Mouse (Mus musculus): ENCODE results near the gene Gm29666.

The Gm29666 gene

GRCm38 (mm10) chr15:84919938-84920337 is at the start of gene Gm29666:
TSS of gene Gm29666 (minus strand) at chr15:84920038.
- DNase-seq (ENCODE audit: extremely low read depth, low read depth, low spot score): no peak

DNA sequence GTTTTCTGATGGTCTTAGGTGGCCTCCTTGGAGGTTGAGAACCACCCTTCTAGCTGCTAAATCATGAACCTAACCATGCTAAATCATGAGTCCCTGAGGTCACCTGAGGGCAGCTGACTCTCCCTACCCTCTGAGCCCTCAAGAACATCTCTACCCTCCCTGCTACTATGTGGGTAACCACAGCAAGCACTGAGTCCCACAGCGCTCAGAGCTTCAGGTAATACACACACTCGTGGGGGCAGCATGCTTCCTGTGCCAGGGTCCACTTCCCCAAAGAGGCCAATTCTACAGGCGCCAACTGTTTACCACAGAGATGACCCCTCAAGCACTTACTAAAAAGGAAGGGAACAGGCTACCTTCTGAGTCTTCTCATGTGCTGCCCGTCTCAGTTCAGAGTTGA is 48.7 kb upstream of the Gm29666 start:
- DNase-seq (ENCODE audit: extremely low read depth, low read depth, low spot score): no peak

GRCm38 (mm10) chr15:84965575-84966360 is 45.9 kb upstream of the Gm29666 start:
- DNase-seq (ENCODE audit: extremely low read depth, low read depth, low spot score): no peak

GRCm38 (mm10) chr15:84964771-84965170 is 44.9 kb upstream of the Gm29666 start:
- DNase-seq (ENCODE audit: extremely low read depth, low read depth, low spot score): no peak

DNA sequence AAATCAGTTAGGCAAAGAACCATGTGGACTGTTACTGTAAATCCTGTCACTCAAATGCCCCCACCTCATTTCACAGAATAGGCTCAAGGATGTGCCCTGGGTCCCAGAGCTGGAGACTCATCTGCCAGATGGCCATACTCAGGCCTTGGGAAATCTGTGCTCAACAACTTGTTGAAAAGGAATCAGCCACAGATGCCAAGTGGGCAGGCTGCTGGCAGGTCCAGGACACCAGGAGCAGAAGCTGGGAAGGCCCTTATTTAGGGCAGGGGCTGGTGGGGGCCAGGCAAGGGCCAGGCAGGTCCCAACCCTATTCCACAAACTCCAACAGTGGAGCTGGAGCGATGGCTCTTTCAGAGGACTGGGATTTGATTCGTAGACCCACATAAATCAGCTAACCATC is 42.7 kb upstream of the Gm29666 start:
- no peak for DNase-seq (ENCODE audit: extremely low read depth, low read depth, low spot score)

- no peak for DNase-seq (ENCODE audit: extremely low read depth, low read depth, low spot score)
Measured at GRCm38 (mm10) chr15:84960692-84961091, 40.9 kb upstream of the Gm29666 start.

DNA sequence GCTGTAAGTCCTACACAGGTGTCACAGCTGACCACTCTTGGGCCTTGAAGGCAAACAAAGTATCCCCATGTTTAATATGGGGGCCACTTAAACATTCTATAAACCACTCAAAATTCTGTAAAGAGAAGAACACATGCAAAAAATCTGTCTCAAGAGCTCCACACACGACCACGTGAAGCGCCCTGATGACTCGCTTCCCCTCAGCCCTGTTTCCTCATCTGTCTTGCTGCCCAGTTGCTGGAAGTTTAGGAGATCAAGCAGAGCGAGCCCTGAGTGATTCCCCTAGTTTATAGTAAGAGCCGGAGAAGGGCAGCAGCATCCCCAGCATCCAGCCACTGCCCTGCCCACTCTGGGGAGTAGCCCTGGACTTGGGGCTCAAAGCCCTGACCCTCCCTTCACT is 40.1 kb upstream of the Gm29666 start:
- DNase-seq (ENCODE audit: extremely low read depth, low read depth, low spot score): no peak

DNA sequence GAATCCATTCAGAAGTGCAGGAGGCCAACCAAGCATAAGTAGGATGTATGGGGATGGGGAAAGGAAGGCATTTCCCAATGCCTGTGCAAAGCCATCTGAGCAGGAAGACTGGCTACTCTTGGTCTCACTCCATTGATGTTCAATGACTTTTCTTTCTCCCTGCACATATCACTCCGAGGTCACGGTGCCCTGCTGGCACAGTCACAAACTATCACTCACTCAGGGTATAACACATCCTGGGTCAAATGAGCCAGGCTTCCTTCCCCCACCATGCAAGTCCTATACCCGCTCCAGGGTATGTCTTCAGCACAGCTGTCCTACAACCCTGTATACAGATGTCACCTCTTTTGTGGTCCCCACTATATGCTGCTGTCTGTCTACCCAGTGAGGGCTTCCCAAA is 38.5 kb upstream of the Gm29666 start:
- DNase-seq (ENCODE audit: extremely low read depth, low read depth, low spot score): no peak

- no peak for DNase-seq (ENCODE audit: extremely low read depth, low read depth, low spot score)
Measured at GRCm38 (mm10) chr15:84957851-84958250, 38.0 kb upstream of the Gm29666 start.

DNA sequence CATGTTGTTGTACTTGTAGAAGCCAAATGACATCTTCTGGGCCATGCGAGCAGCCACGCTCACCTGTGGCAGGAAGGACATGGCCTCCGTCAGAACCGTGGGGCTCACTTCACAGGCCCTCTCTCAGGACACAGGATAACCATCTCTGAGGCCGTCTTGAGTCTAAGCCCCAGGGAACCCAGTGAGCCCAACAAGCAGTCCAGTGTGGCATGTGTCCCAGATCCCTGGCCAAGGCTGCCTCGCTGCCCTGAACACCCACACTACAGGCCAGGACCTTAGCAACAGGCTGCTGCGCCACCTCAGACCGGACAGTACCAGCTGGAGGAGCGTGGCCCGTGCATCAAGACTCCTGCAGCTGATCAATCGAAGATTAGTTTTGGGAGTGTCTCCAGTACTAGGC is 33.4 kb upstream of the Gm29666 start:
- no peak for DNase-seq (ENCODE audit: extremely low read depth, low read depth, low spot score)

- no peak for DNase-seq (ENCODE audit: extremely low read depth, low read depth, low spot score)
Measured at GRCm38 (mm10) chr15:84950053-84950452, 30.2 kb upstream of the Gm29666 start.

DNA sequence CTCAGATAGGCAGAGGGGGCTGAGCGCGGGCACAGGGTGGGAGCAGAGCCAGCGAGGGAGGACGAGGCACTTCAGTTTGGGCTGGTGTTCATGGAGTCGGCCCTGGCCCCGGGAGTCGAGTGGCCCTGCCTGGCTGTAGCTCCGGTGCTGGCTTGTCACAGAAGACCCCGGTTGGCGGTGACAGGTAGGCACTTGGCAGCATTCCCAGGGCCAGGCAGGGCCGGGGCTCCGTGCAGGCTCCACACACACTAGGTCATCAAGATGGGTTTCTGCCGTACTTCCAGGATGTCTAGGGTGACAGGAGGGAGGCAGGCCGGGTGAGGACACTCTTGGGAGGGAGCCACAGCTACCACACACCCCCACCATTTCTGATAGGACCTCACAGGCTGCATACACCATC is 29.2 kb upstream of the Gm29666 start:
- no peak for DNase-seq (ENCODE audit: extremely low read depth, low read depth, low spot score)

- no peak for DNase-seq (ENCODE audit: extremely low read depth, low read depth, low spot score)
Measured at GRCm38 (mm10) chr15:84944319-84944718, 24.5 kb upstream of the Gm29666 start.

DNA sequence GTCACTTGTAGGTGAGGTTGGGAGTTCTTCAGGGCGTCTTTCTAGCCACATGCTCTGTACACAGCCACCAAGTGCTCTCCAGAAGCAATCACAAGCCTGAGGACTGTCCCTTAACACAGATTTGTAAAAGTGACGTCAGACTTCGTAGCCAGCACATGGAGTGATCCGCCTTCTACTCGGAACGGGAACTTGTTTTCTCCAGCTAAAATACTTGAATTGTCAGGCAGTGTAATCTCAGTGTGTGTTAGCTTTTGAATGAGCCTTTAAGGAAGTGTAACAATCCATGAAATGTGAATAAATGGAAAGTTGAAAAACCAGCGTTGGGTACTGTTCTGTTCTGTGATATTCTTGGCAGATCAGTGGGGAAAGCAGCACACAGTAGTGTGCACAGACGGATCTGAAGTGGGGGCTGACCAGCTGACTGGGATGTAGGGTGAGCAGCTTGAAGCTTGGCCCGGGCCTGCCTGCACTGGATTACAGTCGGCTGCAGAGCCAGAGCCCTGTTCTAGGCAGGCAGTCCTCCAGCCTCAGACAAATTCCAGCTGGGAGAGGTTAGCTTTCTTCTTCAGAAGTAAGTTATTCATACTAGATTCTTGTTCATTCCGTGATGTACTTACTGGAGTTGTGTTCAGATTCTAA is 22.9 kb upstream of the Gm29666 start:
- no peak for DNase-seq (ENCODE audit: extremely low read depth, low read depth, low spot score)

- no peak for DNase-seq (ENCODE audit: extremely low read depth, low read depth, low spot score)
Measured at GRCm38 (mm10) chr15:84940102-84940501, 20.3 kb upstream of the Gm29666 start.

- no peak for DNase-seq (ENCODE audit: extremely low read depth, low read depth, low spot score)
Measured at GRCm38 (mm10) chr15:84934901-84935300, 15.1 kb upstream of the Gm29666 start.

GRCm38 (mm10) chr15:84932351-84932750 is 12.5 kb upstream of the Gm29666 start:
- DNase-seq (ENCODE audit: extremely low read depth, low read depth, low spot score): no peak

DNA sequence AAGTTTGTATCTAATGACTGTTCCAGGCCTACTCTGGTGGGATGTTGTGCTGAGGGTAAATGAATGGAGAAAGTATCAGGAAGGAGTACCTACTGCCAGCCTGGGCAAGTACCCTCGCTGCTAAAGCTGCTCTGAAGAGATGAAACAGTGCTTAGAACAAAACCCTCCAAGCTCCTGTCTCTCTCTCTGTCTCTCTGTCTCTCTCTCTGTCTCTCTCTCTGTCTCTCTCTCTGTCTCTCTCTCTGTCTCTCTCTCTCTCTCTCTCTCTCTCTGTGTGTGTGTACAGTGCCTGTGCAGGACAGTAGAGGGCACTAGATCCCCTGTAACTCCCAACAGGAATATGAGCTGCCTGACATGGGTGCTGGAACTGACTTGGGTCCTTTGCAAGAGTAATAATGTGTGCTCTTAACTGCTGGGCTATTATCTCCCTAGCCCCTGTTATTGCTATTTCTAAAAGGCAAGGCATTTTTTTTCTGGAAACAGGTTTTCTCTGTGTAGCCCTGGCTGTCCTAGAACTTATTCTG is 5.7 kb upstream of the Gm29666 start:
- DNase-seq (ENCODE audit: extremely low read depth, low read depth, low spot score): no peak

GRCm38 (mm10) chr15:84924781-84925315 is 5.0 kb upstream of the Gm29666 start:
- DNase-seq (ENCODE audit: extremely low read depth, low read depth, low spot score): no peak

DNA sequence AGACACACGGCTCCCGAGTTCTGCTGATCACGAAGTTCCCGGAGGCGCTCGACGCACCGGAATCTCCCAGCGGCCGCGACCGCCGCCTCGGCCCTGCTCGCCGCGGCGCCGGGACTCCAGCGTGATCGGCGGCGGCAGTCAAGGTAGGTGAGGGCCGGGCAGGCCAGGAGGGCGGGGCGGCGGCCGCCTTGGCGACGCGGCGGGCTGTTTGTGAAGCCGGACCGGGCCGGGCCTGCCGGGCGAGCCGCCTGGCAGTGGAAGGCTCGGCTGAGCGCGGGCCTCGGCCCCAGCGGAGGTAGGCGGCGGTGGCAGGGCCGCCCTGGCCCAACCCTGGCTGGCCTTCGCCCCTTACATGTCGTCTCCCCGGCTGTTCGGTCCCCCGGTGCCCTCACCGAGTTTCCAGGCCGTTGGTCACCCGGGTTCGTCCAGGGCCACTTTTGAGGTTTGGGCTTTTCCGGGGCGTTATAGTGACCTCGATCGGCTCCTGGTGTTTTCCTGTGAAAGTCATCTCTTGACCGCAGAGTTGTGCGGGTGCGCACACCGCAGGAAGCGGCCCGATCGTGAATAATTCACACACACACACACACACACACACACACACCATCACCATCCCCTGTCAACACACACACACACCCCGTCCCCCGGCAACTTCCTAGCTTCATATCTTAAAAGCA is 3.8 kb upstream of the Gm29666 start:
- no peak for DNase-seq (ENCODE audit: extremely low read depth, low read depth, low spot score)

DNA sequence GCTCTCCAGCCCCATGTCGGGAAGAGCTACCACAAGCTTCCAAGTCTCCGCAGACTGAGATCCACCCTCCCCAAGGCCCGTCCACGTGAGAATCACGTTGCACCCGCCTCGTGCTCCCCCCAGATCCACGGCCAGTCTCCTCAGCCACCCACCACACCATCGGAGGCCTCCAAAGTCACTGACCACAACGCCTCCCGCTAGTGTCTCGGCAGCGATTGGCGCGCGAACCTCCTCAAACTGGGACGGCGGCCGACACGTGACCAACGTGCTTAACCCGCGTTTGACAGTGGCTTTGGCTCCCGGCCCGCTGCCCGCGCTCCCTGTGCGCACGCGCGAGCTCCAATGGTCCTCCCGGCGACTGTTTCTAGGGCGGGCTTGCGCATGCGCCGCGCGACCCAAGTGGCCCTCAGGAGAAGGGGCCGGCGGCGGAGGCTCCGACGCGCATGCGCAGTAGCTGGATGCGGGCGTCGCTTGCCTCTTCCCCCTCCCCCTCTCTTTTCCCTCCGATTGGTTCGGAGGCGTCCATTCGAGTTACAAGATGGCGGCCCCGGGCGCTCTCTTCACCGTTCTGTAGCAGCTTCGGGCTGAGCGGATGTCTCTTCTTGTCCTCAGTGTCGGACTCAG is 3.2 kb upstream of the Gm29666 start, which contains the start of gene Nup50:
Gene Nup50 (plus strand): TSS at position 528 of the 624 bp plus-strand sequence.
- DNase-seq (ENCODE audit: extremely low read depth, low read depth, low spot score): peak; percentile 45
